Mouse (Mus musculus): Measurements from ENCODE around the gene Cxcl1.

Gene Cxcl1

DNA sequence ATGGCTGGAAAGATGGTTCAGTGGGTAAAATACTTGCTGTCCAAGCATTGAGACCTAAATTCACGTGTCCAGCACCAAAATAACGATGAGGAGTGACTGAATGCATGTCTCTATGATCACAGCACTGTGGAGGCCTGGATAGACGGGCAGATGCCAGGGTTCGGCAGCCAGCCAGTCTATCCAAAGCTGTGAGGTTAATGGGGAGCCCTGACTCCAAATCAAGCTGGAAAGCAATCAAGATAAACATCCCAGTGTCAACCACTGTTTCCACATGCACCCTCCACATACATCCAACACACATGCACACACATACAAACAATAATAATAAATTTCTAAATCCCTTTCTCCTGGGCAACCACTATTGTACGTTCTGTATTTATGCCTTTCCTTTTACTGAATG, 2.4 kb upstream of the Cxcl1 start:
- no peak for DNase-seq (ENCODE audit: low spot score)

DNA sequence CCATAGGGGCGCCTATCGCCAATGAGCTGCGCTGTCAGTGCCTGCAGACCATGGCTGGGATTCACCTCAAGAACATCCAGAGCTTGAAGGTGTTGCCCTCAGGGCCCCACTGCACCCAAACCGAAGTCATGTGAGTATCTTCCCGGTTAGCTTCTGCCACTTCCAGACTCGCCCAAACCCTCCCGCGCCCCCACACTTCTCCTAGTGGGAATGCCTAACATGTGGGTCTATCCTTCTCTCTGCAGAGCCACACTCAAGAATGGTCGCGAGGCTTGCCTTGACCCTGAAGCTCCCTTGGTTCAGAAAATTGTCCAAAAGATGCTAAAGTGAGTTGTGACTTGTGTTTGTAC, 398 bp downstream of the Cxcl1 start:
- no peak for DNase-seq (ENCODE audit: low spot score)

DNA sequence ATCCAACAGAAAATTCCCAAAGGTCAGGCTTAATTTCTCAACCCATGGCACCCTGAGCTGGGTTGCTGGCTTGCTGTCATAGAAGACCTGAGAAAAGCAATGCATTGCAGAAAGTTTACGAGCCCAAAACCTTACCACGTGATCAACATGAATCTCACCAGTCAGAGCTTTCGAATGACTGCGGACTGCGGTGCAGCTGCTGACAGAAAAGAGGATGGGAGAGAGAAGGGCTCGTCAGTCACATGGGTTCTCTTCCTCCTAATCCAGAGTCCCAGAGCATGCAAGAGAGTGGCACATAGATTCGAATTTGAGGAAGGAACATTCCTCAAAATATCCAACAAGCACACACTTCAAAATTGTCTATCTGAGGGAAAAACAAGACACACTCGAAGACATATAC, 3.2 kb downstream of the Cxcl1 start:
- DNase-seq (ENCODE audit: low spot score): no peak

DNA sequence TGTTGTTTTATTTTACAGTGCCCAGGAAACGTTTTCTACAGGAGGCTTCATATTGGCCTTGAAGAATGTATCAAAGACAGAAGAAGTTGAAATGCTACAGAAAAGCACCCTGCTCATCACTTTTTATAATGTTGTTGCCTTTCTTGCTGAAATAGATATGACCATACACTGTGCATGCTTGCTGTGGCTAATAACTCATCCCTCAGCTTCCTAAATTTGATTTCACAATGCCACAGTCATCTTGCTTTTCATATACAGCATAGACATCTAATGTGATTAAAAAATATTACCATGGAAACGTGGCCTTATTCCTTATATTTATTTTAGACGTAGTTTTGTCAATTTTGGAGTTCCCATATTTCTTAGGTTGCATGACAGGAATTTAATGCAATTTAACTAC, 6.4 kb downstream of the Cxcl1 start:
- DNase-seq (ENCODE audit: low spot score): no peak

DNA sequence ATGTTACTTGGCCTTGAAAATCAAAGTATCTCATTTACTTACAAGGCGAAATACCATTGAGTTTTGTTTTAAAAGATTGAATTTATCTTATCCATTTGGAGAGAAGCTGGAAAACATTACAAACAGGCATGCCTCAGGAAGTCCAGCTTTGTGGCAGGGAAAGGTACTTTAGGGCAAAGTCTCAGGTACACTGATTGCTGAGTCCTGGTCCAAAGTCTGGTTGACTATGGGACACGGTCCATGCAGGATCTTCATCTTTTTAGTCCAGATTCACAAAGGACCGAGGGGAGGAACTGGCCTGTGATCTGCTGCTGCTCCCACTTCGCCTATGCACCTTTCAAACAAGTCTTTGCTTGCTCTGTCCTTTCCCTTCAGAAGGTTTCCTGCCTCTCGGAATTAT, 8.3 kb downstream of the Cxcl1 start:
- DNase-seq (ENCODE audit: low spot score): no peak

DNA sequence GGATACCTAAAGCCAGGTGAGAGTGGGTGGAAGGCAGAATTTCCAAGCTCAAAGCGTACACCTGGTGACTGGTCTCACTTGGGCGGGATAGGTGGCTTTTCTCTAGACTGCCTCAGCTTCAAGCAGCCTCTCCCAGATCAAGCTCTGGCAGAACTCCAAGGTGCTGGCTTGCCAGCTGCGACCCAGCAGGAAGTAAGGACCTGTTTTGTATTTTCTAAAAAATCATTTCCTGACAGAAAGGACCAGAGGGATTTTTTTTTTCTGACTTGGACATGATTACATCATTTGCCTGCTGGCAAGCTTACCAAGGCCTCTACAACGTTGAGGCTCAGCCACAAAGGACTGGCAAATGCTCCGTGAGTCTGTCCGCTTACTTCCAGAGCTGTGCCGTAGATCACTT, 9.1 kb downstream of the Cxcl1 start:
- no peak for DNase-seq (ENCODE audit: low spot score)

DNA sequence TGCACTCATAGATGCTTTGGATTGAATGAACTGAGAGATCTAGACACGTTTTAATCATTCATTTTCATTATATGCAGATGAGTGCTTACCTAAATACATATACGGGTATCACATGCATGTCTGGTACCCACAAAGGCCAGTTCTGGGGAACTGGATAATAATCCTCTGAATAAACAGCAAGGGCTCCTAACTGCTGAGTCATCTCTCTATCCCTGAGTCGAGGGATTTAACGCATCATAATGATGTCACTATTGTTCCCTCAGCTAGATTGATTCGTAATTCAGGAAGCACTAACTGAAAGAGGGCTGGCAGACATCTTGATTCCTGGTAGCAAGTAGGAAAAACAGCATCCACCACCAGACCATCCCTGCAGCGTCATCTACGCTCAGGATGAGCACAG, 9.6 kb downstream of the Cxcl1 start:
- no peak for DNase-seq (ENCODE audit: low spot score)

DNA sequence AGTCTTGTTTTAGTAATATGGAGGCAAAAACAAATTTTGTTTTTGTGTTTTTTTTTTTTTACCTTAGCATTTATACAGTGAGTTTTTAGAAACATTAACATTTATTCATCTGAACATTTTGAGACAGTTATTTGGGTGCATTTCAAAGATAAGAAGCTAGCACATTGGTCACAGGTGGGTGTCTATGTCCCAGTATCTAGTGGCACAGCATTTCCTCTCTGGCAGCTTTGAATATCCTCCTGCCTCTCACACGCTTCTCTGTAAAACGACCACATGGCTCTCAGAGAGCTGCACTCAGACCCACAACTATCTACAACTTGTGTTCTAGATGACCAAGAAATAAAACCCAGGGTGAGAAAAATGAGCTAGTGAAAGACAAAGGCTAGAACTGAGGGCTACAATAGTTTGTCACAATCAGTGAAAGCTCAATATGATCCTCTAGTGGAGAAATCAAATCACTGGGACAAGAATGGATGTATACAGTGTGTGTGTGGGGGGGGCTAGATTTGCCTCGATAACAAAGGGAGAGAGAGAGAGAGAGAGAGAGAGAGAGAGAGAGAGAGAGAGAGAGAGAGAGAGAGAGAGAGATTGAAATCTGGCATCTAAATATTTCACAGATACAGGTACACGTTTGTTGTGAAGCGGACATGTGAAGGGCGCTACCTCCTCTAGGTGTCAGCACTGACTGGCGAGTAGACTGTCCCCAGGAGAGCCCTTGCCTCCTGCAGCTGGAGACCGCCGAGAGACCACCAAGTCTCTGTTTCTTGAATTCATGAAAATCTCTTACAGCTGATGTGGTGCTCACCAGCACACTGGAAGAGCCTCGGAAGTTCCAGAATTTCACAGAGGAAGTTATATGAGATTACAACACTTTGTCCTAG, 11.6 kb downstream of the Cxcl1 start:
- DNase-seq (ENCODE audit: low spot score): no peak

DNA sequence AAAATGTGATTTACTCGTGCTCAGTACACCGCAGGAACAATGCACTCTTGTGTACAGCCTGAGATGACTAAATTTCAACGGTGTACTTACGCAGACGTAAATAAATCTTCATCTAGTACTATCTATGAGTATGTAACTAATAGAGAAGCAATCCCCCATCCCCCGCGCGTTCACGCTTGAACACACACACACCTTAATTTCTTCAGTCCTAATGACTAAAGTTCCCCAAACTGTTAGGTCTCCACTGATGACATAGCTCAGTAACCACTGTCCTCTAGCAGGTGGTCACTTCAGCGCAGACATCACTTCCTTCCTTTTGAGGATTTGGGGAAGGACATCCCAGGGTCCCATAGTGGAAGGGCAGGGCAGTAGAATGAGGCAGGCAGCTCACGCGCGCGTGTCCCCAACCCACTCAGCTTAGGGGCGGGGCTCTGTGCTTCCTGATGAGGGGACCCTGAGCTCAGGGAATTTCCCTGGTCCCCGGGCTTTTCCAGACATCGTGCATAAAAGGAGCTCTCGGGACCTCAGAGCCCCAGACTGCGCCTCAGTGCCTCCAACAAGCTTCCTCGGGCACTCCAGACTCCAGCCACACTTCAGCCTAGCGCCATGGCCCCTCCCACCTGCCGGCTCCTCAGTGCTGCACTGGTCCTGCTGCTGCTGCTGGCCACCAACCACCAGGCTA, 12.4 kb downstream of the Cxcl1 start, which contains the start of gene Cxcl2:
TSS of gene Cxcl2 (plus strand) at position 533 of the 682 bp plus-strand sequence.
- no peak for DNase-seq (ENCODE audit: low spot score)

DNA sequence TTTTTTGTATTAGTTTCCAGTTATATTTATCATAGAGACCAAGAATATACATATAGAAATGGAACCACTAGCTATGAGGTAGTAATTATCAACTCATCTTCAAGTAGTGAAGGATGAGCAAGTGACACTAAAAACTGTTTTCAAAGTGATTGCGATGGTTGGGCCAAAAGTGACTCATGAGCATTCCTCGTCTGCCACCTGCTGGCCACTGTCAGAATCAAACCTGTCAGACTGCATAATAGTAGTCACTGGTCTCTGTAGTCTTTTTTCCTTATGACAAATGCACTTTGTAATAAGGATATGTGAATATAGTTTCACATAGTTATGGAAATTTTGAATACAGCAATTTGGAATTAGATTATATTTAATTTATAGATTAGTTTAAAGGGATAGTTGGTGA, 17.9 kb downstream of the Cxcl1 start:
- DNase-seq (ENCODE audit: low spot score): peak; percentile 13

DNA sequence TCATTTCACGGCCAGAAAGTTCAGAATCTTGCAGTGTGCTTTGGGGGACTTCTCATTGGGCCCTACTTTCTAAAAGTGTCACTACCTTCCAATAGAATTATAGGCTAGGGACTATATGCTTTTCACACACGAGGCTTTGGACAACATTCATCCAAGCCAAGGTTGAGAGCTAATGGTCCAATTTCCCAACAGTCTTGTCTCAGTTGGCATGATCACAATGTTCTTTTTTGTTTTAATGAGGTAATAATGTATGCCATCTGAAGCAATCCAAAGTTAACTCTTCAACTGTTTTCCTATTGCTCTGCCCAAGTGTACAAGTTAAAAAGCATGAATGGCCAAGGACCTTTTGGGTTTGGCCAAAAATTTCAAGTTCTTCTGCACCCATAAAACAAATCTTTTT, 28.5 kb downstream of the Cxcl1 start:
- DNase-seq (ENCODE audit: low spot score): no peak

DNA sequence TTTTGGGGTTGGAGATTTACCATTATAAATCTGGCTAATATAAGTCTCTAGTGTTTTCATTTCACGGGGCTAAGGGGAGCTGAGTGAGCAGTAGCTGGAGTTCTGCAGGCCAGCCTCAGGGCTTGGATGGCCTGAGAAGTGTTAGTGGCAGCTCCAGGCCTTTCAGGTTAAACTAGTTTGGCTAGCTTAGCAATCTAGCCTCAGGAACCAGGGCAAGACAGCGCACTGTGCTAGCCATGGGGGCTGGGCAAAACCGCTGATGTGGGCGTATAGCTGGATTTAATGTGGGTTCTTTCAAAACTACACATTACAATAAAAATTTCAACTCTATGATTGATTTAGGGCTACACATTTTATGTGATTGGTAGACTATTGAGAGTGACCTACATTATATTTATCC, 31.9 kb downstream of the Cxcl1 start:
- DNase-seq (ENCODE audit: low spot score): no peak

DNA sequence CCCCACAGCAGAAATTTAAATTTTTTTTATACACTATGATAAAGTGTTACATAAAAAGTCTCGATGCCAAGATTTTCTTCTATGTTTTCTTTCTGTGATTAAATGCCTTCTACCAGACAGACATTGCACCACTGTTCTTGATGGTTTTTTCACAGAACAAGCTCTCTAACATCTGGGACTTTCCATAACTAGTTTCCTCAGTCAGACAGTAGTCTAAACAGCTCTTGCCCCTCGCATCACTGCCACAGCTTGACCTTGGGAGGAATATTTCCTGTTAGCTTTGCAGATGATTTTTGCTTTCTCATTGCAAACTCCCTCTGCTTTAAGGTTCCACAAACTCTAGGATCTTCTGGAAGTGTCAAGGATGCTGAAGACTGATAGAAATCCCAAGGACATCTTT, 39.5 kb downstream of the Cxcl1 start:
- DNase-seq (ENCODE audit: low spot score): no peak

DNA sequence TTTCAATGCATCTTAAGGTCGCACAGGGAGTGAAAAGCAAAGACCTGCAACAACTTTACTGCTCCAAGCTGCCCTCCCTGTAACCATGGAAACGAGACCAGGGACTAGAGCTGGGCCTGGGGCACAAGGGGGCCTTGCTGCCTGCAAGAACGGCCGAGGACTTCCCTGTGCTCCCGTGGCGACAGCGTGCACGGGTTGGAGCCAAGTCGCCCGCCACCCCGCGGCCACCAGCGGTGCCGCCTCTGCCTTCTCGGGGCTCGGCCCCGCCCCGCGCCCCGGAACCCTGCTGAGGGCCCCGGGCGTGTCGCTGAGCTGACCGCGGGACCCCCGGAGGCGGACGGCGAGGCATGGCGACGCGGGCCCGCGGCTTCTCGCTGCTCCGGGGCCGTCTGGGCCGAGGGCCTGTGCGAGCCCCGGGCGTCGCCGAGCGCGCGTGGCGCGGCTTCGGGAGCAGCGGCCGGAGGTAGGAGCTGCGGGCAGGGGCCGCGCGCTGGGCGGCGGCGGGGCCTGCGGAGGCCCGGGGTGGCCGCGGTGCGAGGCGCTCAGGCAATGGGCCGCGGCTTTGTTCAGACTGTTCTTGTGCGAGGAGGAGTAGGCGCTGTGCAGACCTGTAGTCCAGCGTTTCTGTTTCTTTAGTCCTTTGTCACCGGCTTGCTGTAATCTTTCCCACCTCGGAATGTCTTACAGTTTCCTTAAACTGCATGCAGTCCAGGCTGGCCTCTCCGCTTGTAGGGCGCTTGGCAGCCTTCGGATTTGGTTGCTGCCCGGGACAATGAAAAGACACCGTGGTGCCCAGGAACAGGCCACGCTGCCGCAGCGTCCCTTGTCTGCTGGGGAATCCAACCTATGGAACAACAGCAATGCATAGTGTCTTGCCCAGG, 40.2 kb downstream of the Cxcl1 start, which contains the start of gene Mthfd2l:
TSS of gene Mthfd2l (plus strand) at position 147 of the 881 bp plus-strand sequence.
- peak; percentile 52 for DNase-seq (ENCODE audit: low spot score)

DNA sequence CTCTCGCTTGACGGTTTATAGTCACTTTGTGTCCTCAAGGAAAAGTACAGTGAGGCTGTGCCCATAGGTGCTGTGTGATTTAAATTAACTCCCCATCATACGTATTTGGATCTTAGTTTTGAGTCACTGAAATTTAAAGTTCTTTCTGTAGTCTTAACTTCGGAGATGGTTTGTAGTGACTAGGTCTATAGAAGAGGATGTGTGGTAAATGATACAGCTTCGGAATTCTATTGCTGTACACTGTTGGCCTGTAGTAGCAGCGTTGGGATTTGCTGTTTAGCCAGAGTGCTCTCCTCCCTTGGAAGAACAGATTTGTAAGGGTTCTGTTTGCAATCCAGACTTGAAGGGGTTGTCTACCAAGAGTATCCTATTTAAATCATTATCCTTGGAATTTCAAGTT, 40.9 kb downstream of the Cxcl1 start:
- no peak for DNase-seq (ENCODE audit: low spot score)

DNA sequence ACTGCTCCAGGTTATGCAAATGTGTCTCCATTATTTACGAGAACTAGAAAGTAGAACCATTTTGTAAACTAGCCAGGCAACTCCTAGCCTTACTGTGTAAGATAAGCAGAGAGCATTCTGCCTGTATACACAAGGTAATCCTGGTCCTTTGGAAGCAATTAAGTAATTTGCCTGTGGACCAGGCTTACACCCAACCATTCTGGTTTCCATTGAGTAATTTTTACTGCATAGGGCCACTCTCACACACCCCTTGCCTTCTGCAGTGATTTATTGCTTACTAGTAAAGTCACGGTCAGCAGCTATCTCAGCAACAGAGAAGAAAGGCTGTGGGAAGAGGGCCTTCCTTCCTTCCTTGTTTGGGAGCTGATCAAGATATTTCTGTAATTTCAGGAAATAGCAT, 45.7 kb downstream of the Cxcl1 start:
- no peak for DNase-seq (ENCODE audit: low spot score)

Measured in urinary bladder, postnatal 10 days (tissue).